Mouse (Mus musculus) frontal cortex, adult (tissue): ENCODE results near the gene Phf10.
A peak's percentile ranks its signal among the peaks of the same experiment; 100 is the strongest.
"Not testable (repeated sequence)": the region's sequence is repeated elsewhere in the genome, so short reads cannot be mapped to it uniquely, and the experiment has no call there.

ENCODE experiments used
- ATAC-seq: cut with Nextera tagmentation; 2 replicates; pipeline ENCODE4 v1.9.2; 2017; ENCODE audit warnings: mild to moderate bottlenecking, moderate library complexity, mixed read lengths; ENCODE audit not compliant: low TSS enrichment

Gene Phf10

DNA sequence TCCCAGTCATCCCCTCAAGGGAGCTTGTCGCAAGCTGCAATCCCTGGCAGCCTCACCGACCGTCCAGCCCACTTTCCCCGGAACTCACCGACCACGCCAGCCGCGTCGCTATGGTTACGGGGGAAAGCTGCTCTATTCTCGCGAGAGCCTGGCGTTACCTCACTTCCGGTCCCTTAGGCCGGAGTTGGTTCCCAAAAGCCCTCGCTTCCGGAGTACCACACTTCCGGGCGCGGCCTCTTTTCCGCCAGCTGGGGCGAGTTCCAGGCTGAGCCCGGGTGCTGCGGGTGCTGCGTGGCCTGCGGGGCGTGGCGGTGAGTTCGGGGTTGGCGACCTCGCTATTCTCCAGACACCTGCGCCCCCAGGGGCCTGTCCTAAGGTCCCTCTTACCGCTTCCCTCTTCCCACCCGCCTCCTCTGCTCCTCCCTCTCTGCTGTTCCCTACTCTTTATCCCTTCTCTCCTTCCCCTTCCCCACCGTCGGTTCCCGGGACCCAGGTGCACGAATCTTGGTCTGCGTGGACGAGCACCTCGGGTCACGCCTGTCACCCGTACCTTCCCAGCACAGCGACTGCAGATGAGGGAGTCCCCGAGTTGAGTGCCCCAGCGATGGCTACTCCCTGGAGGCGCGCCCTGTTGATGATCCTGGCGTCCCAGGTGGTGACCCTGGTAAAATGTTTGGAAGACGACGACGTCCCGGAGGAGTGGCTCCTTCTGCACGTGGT is 17.9 kb downstream of the Phf10 start, which contains the start of the genes Wdr27 and 1600012H06Rik:
Gene Wdr27, minus strand, starts transcription at position 150 of the 720 bp plus-strand sequence.
Gene 1600012H06Rik, plus strand, starts transcription at position 176 of the 720 bp plus-strand sequence.
- peak; percentile 100 for ATAC-seq

DNA sequence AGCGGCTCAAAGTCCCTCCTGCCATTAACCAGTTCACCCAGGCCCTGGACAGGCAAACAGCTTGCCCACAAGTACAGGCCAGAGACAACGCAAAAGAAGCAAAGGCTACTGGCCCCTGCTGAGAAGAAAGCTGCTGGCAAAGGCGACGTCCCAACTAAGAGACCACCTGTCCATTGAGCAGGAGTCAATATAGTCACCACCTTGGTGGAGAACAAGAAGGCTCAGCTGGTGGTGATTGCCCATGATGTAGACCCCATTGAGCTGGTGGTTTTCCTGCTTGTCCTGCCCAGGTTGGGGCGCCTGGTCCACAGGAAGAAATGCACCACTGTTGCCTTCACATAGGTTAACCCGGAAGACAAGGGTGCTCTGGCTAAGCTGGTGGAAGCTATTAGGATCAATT is 18.9 kb downstream of the Phf10 start:
- not testable (repeated sequence) for ATAC-seq

DNA sequence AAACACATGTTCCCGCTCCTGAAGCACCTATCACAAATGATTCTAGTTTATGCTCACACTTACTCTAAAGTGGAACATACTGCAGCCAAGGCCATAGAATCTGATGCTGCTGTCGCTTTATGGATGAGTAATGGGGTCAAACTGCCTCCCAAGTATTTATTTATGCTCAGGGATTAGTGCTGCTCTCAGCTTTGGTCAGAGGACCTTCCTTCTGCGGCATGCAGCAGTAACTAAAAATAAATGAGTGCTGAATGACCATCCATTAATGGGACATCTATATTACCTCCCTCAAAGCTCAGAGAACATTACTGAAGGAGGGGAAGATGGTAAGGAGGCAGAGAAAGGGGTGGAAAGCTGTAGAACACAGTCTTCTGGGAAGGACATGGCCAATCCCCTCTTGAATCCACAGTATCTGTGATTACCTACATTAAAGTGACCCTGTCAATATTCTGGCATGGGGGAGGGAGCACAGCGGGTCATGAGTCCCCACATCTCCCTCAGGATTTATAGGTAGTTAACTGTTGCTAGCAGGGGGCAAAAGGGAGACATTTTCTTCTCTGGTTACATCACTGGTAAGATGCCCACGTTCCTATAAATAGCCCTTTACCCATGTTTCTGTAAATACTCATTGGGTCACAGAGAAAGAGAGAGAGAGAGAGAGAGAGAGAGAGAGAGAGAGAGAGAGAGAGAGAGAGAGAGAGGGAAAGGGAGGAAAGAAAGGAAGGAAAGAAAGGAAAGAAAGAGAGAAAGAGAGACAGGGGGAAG is 25.1 kb downstream of the Phf10 start:
- ATAC-seq = no peak

DNA sequence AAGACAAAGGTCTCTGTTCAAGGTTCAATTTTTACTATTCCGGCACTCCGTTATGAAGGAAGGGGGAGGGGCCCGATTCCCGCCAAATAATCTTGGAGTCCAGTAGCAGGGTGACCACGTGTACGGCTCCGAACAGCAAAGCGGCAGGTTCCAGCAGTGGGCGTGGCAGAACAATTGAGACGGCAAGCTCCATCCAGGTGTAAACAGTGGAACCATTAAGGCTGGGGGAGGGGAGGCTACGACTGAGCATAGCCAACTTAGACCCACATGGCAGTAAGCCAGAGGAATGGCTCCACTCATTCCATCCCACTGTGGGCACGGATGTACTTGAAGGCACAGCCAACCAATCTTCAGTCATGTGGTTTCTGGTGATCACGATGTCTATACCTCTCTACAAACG is 25.8 kb downstream of the Phf10 start:
- ATAC-seq = not testable (repeated sequence)

DNA sequence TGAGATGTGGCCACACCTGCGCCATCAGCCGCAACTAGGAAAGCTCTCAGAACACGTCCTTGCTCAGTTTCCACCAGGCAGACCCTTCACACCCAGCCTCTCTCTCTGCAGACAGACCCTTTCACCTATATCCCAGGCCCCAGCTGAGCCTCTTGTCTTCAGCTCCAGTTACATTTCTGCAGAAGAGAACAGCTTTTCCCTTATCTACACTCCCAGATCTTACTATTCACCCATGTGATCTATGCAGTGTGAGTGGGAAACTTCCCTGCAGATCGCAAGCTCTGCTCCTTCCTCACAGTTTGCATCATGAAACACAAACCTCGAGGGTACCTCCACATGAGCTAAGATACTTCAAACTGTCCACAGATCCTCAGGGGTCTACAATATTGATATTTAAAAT is 29.6 kb downstream of the Phf10 start:
- ATAC-seq = no peak

DNA sequence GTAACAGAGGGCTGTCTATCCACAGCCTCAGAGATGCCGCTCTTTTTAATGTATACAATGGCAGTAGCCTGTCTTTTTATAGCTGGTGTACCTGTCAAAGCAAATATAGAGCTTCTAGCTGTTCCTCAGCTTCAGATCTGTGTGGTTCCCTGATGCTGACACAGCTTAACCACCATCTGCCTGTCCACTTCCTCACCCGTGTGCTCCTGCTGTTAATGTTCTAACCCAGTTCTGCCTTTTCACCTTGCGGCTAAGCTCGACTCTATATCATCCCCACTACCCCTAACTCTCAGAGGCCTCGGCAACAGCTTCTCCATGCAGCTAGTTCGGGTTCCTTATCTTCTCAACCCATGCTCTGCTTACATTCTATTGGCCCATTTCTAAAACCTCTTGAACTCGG is 30.4 kb downstream of the Phf10 start:
- no peak for ATAC-seq

DNA sequence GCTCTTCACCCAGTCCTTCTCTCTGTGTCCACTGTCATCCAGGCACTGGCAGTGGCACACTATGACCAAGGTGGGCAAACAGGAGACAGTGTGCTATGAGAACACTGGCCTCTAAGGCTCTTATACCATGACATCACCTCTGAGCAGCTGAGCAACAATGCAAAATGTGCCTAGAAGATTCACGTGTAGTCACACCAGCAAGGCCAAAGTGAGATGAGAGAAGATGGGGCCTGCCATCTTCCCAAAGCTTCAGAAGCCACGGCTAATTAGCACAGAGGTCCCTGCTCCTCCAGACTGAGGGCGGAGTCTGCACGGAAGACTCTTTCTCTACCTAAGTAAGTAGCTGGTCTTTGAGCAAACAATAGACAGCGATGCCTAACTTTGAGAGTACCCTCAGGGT is 32.4 kb downstream of the Phf10 start:
- no peak for ATAC-seq

DNA sequence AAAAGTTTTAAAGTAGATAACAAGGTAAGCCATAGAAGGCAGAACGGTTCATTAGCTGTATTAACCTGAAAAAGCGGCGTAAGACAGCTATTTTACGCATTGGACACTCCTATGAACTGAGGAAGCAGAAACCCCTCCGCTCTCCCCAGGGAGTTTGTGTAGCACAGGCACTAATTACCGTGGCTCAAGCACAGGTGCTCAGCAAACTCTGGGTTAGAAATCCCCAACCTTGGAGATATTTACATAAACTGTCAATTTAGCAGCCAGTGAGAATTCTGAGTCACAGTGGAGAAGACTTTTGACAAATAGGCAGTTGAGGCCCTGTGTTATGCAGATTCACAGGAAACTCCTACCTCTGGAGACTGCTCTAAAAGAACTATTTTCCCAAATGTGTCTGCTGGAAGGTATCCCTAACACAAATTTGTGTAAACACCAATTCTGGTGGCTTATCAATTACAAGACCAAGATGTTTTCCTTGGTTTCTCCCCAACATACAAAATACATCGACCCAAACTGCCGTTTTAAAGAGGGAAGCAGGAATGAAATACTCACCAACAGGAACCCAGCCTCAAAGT is 33.3 kb downstream of the Phf10 start:
- ATAC-seq = no peak

DNA sequence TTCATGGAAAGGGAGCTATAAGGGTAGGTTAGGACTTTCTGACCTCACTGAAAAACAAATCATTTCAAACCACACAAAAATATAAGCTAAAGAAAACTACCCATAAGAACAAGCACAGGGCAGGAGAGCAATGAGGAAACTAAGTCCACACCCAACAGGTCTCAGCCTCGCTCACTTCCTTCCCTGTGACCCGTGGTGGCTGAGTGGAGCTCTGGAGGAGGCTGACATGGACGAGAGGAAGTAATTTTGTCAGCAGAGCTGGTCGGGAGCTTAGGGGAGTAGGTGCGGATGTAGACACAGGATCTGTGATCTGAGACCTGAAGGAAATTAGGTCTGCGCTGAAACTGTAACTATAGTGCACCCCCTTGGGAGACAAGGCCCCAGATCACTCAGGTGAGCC is 39.5 kb downstream of the Phf10 start:
- ATAC-seq = no peak

DNA sequence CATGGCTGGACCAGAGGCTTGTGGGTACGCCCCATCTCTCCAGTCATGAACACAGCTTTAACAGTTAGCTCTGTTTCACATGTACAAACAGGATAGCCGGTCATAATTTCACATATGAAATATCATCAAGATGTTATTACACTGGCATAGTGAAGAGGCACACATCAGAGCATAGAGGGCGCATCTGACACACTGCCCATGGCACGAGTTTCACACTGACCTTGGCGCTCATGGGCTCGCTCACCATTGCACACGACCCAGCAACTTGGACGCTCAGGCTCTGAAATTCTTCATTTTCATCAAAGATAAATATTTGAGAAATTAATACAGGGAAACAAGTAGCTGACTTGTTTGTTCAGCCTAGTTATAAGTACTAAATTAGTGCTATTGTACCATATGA is 43.2 kb downstream of the Phf10 start:
- ATAC-seq = no peak

DNA sequence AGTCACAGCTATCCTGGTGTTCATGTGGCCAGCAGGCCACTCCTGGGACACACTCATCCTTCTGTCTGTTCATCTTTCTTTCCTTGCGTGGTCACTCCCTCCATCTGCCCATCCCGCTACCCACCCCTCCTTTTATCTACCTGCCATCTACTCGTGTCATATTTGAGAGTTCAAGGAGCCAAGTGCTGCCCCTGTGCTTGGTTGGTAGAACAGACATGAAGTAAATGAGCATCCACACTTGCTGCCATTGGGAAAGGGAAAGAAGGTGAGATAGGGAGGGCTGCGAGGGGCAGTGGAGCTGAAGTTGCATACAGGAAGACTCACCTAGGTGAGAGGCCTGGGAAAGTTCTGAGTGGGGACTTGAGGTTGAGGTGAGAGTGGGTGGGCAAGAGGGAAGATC is 46.7 kb downstream of the Phf10 start:
- ATAC-seq = no peak

DNA sequence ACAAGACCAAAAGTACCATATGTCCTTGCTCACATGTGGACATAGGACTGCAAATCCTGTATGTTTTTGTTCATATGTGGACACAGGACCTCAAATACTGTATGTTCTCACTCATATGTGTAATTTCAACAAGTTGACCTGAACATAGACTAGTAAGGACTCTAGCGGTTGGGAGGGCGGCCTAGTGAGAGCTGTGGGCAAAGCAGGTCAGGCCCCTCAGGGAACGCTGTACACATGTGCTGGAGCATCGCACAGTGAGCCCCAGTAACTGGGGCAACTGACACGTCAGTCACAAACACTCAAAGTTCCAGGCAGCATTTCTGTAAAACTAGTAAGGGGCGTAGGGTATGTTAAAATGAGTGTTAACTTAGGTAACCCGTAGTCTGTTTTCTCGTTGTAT is 48.1 kb downstream of the Phf10 start:
- ATAC-seq = no peak

DNA sequence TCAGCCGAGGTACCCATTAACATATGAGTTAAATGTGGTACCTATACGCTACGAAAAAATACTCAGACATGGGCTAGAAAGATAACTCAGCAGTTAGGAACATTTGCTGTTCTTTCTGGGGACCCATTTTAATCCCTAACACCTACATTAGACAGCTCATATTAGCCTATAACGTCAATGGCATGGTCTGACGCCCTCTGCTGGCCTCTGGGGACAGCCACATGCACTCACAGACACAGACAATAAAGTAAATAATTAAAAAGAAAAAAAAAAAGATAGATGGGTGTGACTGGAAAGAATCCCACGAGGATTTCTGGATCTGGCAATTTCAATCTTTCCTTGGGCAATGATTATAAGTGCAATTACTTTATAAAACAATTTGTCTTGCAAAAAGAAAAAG is 48.7 kb downstream of the Phf10 start:
- no peak for ATAC-seq

DNA sequence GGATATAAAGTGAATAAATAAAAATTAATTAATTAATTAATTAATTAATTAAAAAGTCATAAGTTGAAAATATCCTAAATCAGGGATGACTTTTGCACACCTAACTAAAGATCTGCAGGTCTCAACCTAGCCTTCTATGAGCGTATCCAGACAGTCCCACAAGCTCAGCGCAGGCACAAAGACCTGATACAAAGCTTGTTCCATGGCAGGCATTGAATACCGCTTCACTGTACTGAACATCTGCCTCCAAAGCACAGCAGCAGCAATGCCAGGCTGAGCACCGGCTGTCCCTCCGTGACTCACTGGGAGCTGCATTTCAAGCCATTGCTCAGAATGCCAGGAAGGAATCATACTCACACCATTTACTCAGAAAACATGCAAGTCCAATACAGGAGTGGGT is 50.3 kb downstream of the Phf10 start:
- no peak for ATAC-seq

DNA sequence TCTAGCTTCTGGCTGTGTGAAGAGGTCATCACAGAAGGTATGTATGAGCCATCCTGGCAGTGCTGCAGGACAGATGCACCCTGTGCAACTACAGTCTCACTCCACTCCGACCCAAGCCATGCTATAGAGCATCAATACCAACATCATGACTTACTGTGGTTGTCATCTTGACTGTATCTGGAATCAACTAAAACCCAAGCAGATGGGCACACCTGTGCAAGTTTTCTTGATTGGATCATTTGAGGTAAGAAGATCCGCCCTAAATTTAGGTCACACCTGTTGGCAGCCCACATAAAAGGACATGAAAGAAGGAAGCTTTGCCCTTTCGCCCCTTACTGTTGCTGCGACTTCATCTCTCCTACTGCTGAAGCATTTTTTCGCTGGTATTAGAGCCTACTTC is 51.7 kb downstream of the Phf10 start:
- ATAC-seq = no peak

DNA sequence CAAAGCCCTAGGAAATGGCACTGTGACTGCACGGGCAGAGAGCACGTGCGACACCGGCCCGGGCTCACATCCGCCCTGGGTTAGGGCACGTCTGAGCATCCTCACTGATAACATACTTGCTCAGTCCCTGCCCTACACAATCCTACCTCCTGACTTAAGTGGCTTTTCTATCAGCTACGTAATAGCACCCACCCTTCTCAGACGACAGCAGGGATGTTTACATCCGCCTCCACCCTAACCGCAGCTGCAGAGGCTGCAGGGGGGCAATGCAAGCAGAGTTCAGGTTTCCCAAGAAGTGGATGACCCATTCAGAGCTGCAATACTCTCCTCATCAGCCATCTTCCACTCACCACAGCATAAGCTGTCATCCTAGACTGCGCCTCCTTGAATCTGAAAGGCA is 53.9 kb downstream of the Phf10 start:
- ATAC-seq = no peak

DNA sequence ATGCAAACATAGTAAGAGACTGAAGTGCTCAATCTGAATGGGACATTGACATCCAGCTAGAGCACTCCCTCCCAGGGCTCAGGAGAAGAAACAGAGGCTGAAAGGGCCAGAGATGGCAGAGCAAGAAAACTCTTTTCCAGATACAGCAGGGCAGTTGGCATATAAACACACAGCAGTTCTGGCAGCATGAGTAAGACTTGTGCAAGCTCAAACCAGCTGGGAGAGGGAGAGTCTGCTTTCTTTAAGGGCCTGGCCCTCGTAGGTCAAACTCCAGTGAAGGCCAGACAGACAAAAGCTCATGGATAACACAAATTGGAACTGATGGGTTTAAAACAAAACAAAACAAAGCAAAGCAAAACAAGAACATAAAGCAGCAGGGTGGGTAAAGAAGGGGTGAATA is 54.5 kb downstream of the Phf10 start:
- no peak for ATAC-seq

DNA sequence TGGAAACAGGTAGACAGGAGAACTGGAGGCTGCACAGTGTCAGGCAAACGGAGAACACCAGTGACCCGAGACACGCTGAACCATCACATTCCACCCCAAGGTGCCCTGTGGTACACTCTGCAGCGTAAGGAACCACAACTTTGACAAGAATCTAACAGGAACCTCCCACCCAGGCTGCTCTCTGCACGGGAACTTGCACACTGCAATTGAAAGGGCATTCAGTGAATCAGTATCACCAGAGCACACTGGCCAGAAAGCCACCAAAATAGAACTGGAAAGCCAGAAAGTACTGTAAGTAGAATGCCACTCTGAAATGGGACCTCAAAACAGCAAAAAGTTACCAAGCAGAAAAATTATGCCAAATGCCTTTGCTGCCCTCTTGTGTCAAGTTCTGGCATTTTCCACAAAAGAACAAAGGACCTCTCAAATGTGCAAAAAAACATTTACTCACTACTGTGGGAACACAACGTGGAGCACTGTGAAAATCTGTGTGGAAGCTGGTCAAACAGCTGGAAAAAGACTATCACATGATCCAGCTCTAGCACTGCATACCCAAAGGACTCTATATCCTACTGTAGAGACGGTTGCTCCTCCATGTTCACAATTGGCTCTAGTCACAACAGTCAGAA is 56.3 kb downstream of the Phf10 start:
- peak; percentile 47 for ATAC-seq

DNA sequence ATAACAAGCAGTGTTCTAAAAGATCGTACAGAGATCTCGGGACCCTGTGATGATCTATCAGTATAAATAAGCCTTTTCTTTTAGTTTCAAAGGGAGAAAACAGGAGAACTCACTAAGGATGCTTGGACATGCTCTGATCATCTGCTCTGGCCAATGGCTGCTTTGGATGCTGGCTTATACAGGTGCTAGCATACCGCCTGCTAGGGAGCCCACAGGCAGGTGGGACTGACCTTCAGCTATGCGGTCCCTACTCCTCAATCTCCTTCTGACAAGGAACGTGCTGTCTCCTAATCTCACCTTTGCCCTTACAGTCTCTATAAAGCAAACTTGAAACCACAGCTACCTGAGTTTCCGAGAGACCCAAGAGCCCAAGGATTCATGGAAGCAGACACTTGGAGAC is 56.9 kb downstream of the Phf10 start:
- no peak for ATAC-seq

DNA sequence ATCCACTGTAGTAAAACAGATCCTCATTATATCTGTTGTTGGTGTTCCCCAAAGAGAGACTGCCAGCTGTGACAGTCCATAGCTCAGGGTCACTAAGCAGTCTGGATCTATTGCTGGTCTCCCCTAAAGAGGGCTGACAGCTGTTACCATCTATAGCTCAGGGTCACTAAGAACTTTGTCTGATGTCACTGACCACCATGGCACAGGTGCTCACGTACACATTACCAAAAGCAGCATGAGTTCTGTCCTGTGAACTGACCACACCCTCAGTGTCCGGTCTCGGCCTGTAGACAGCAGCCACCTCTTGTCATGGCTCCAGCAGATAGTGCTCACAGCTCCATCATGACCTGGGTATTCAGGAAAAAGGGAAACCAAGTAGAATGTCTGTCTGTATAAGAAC is 57.9 kb downstream of the Phf10 start:
- no peak for ATAC-seq

DNA sequence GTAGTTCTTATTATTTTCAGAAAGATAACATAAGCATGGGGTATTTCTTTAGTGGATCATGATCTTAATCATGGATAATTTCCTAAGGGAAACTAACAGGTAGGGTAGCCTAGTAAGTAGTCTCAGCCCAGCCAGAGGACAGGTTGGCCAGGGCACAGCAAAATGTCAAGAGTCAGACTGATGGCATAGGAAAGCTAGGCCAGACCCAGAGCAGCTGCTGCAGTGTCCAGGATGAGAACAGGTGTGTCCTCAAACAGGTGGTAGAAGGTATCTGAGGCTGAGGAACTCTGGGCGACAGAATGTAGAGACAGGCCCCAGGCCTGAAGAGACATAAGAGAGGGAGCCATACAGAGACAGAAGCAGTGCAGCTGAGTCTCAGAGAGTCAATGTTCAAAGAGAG is 62.1 kb downstream of the Phf10 start:
- ATAC-seq = no peak

DNA sequence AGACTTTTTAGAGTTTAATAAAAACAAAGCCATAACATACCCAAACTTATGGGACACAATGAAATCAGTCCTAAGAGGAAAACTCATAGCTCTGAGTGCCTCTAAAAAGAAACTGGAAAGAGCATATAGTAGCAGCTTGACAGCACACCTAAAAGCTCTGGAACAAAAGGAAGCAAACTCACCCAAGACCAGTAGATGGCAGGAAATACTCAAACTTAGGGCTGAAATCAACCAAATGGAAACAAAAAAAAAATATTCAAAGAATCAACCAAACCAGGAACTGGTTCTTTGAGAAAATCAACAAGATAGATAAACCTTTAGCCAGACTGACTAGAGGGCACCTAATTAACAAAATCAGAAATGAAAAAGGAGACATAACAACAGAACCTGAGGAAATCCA is 66.0 kb downstream of the Phf10 start:
- ATAC-seq = not testable (repeated sequence)
